Mouse (Mus musculus) inflammation-experienced regulatory T-cells, adult 6 months (primary cell): ENCODE results near the gene Lcor. TPM values are rescaled to one million over a fixed set of nuclear protein-coding genes. Genes with fewer than 3 reads are reported as not detected.
A peak's percentile ranks its signal among the peaks of the same experiment; 100 is the strongest.

Experiments
- ATAC-seq: one replicate; pipeline ENCODE4 v1.8.0; 2017
- polyA plus RNA-seq, 3 experiments: library from polyadenylated mRNA; unstranded; fragments of 100-300 nt; shearing (Covaris generic); gene quantifications; one replicate each; pipeline ENCODE4 v1.2.1; 2017

Gene Lcor
- polyA plus RNA-seq, 3 experiments from 2014 or later: 12.8 to 22.3 (median 15.7) TPM

- no peak for ATAC-seq
Observed at GRCm38 (mm10) chr19:41476530-41477249, 5.7 kb upstream of the Lcor start.

GRCm38 (mm10) chr19:41481030-41481886 is 1.2 kb upstream of the Lcor start:
- ATAC-seq: no peak

- no peak for ATAC-seq
Observed at GRCm38 (mm10) chr19:41481887-41482189, 599 bp upstream of the Lcor start.

GRCm38 (mm10) chr19:41482909-41483444 is 540 bp downstream of the Lcor start:
- ATAC-seq: peak; percentile 51

GRCm38 (mm10) chr19:41483445-41484040 is 1.1 kb downstream of the Lcor start:
- no peak for ATAC-seq

- no peak for ATAC-seq
Observed at GRCm38 (mm10) chr19:41484361-41484760, 1.9 kb downstream of the Lcor start.

GRCm38 (mm10) chr19:41495382-41496032 is 13.1 kb downstream of the Lcor start:
- ATAC-seq: no peak

- no peak for ATAC-seq
Observed at GRCm38 (mm10) chr19:41496058-41496457, 13.6 kb downstream of the Lcor start.

GRCm38 (mm10) chr19:41507872-41508271 is 25.4 kb downstream of the Lcor start:
- ATAC-seq: no peak

- no peak for ATAC-seq
Observed at GRCm38 (mm10) chr19:41514836-41515235, 32.4 kb downstream of the Lcor start.

- no peak for ATAC-seq
Observed at GRCm38 (mm10) chr19:41515549-41515948, 33.1 kb downstream of the Lcor start.

- no peak for ATAC-seq
Observed at GRCm38 (mm10) chr19:41517006-41517405, 34.6 kb downstream of the Lcor start.

GRCm38 (mm10) chr19:41519121-41519520 is 36.7 kb downstream of the Lcor start:
- no peak for ATAC-seq

GRCm38 (mm10) chr19:41522246-41522645 is 39.8 kb downstream of the Lcor start:
- no peak for ATAC-seq

GRCm38 (mm10) chr19:41523798-41524563 is 41.5 kb downstream of the Lcor start:
- ATAC-seq: no peak

- ATAC-seq: no peak
Observed at GRCm38 (mm10) chr19:41529169-41529568, 46.7 kb downstream of the Lcor start.

GRCm38 (mm10) chr19:41534021-41534420 is 51.6 kb downstream of the Lcor start:
- ATAC-seq: no peak

GRCm38 (mm10) chr19:41556981-41557380 is 74.5 kb downstream of the Lcor start:
- ATAC-seq: no peak

GRCm38 (mm10) chr19:41557491-41557890 is 75.1 kb downstream of the Lcor start:
- no peak for ATAC-seq

- ATAC-seq: no peak
Observed at GRCm38 (mm10) chr19:41558891-41559486, 76.6 kb downstream of the Lcor start.

GRCm38 (mm10) chr19:41560856-41561255 is 78.4 kb downstream of the Lcor start:
- ATAC-seq: no peak

- no peak for ATAC-seq
Observed at GRCm38 (mm10) chr19:41568791-41569190, 86.4 kb downstream of the Lcor start.
